ENCODE assay signal across 31 mouse cellular contexts in the genomic region with DNA sequence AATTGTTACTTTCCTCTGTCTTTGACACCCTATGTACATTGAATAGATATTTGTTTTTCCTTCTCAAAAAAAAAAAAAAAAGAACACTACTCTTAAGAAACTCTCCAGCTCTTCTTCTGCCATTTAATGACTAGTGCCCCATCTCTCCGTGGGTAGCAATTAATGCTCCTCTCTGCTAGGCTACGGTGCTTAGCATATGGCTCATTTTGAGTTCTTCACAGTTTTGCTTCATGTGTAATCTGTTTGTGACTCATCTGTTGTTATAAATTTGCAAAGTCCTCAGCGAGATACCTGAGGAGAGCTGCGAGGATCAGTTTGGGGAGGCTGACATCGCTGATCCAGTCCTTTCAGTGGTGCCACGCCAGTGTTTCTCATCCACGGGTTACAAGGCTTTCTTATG.
DNase-seq lines count a peak whose midpoint lies in the region; ATAC-seq and TF ChIP-seq lines count a peak whose summit lies in the region.
"Had no signal": no experiment of that assay in that cellular context is flagged by ENCODE, and none has a peak within 500 bp of the region (broad histone marks: within the 10 kb centered on the region; RNA-seq: fewer than 3 reads in every experiment).

No protein-coding gene starts in this region.

- no peak for TF ChIP-seq POLR2A in brain, embryonic 14.5 days (IDR thresholded peaks at IDR 0.05; ENCODE audit: borderline replicate concordance, extremely low read depth, insufficient read depth, insufficient read length, poor library complexity, severe bottlenecking)

- no peaks in the 10 kb centered on the region for H3K27me3 ChIP-seq in forebrain, embryonic 16.5 days (replicated peaks; ENCODE audit: control insufficient read depth, insufficient read depth, low read length)
- no peaks in the 10 kb centered on the region for H3K27me3 ChIP-seq in forebrain, postnatal 0 days (ENCODE audit: insufficient read depth, low read length)
- H3K27me3 ChIP-seq: CH12.LX; embryonic facial prominence, embryonic 13.5 days; forebrain, embryonic 13.5 days; heart, embryonic 13.5 days; hindbrain, embryonic 12.5 days; hindbrain, embryonic 15.5 days; intestine, embryonic 15.5 days; Patski had no signal

- H3K9me3 ChIP-seq in forebrain, embryonic 16.5 days (ENCODE audit: control insufficient read depth, low read length): no peaks in the 10 kb centered on the region
- H3K9me3 ChIP-seq in forebrain, postnatal 0 days (ENCODE audit: low read length): no peaks in the 10 kb centered on the region
- H3K9me3 ChIP-seq: embryonic facial prominence, embryonic 10.5 days; embryonic facial prominence, embryonic 13.5 days; forebrain, embryonic 13.5 days; heart, embryonic 10.5 days; heart, embryonic 13.5 days; hindbrain, embryonic 12.5 days; hindbrain, embryonic 15.5 days; intestine, embryonic 15.5 days had no signal

- H3K4me2 ChIP-seq in forebrain, embryonic 16.5 days (ENCODE audit: low read length): no peak overlapping the region
- no peak overlapping the region for H3K4me2 ChIP-seq in forebrain, postnatal 0 days (ENCODE audit: low read depth)
- H3K4me2 ChIP-seq: embryonic facial prominence, embryonic 13.5 days; forebrain, embryonic 13.5 days; heart, embryonic 13.5 days; hindbrain, embryonic 12.5 days; hindbrain, embryonic 15.5 days; intestine, embryonic 15.5 days had no signal

- no peak overlapping the region for H3K27ac ChIP-seq in forebrain, embryonic 16.5 days (ENCODE audit: low read length)
- H3K27ac ChIP-seq in forebrain, postnatal 0 days (ENCODE audit: low read depth, low read length): no peak overlapping the region
- H3K27ac ChIP-seq: embryonic facial prominence, embryonic 10.5 days; embryonic facial prominence, embryonic 13.5 days; forebrain, embryonic 13.5 days; heart, adult 2 months; heart, embryonic 10.5 days; heart, embryonic 13.5 days; hindbrain, embryonic 12.5 days; hindbrain, embryonic 15.5 days; intestine, embryonic 15.5 days had no signal

- no peaks in the 10 kb centered on the region for H3K36me3 ChIP-seq in forebrain, embryonic 16.5 days (ENCODE audit: control insufficient read depth, insufficient read depth)
- no peaks in the 10 kb centered on the region for H3K36me3 ChIP-seq in forebrain, postnatal 0 days (ENCODE audit: insufficient read depth)
- H3K36me3 ChIP-seq: embryonic facial prominence, embryonic 10.5 days; embryonic facial prominence, embryonic 13.5 days; G1E; heart, embryonic 10.5 days; heart, embryonic 13.5 days; hindbrain, embryonic 12.5 days; hindbrain, embryonic 15.5 days; intestine, embryonic 15.5 days had no signal

- TF ChIP-seq CTCF in forebrain, postnatal 0 days (IDR thresholded peaks at IDR 0.05; ENCODE audit: low read depth): no peak
- no peak for TF ChIP-seq CTCF in brain, embryonic 14.5 days (IDR thresholded peaks at IDR 0.05; ENCODE audit: borderline replicate concordance, extremely low read depth, insufficient read depth, insufficient read length)

- no peak overlapping the region for H3K4me3 ChIP-seq in forebrain, embryonic 16.5 days (replicated peaks; ENCODE audit: low read length)
- no peak overlapping the region for H3K4me3 ChIP-seq in forebrain, postnatal 0 days (ENCODE audit: low read depth, low read length)
- H3K4me3 ChIP-seq: embryonic facial prominence, embryonic 10.5 days; embryonic facial prominence, embryonic 13.5 days; erythroblast, embryonic 14.5 days; forebrain, embryonic 13.5 days; heart, adult 2 months; heart, embryonic 10.5 days; heart, embryonic 13.5 days; hindbrain, embryonic 12.5 days; hindbrain, embryonic 15.5 days; intestine, embryonic 15.5 days had no signal

- DNase-seq in forebrain, postnatal 0 days: no peak
- peak; percentile 9 for DNase-seq in layer of hippocampus, adult 9-11 months
- DNase-seq in layer of hippocampus, adult 11-12 months (ENCODE audit: low spot score): no peak
- DNase-seq in right cerebral cortex, adult 18-20 months: peak; percentile 2
- DNase-seq in right cerebral cortex, postnatal 10 days (ENCODE audit: low spot score in 2 of 2): no peak
- peak; percentile 57 for DNase-seq in brain, embryonic 14.5 days (ENCODE audit: low read depth)
- DNase-seq in neural tube, embryonic 10.5 days (ENCODE audit: extremely low spot score, low spot score): no peak
- DNase-seq: adrenal gland, postnatal 10 days; adrenal gland, postnatal 36 days; B cell, adult 2 months; cerebellum, adult 11-12 months; cerebellum, adult 8-10 months; cerebellum, postnatal 10 days; cerebellum, postnatal 36 days; embryo, embryonic 11 days; gastrocnemius, postnatal 25 days; heart, adult 2 months; heart, postnatal 14 days had no signal

- 0 out of 2 replicates have a peak, but pooled peaks have one; percentile 7 for ATAC-seq in forebrain, embryonic 16.5 days
- ATAC-seq in forebrain, postnatal 0 days: no peak
- ATAC-seq: forebrain, embryonic 13.5 days; intestine, embryonic 15.5 days; Patski had no signal

- 33% methylated on average over 7 of the region's 7 CpGs for WGBS in forebrain, embryonic 16.5 days
- 35% methylated on average over 7 of the region's 7 CpGs for WGBS in forebrain, postnatal 0 days

- H3K9ac ChIP-seq in forebrain, embryonic 16.5 days (replicated peaks; ENCODE audit: low read depth, low read length): no peak overlapping the region
- no peak overlapping the region for H3K9ac ChIP-seq in forebrain, postnatal 0 days
- H3K9ac ChIP-seq: embryonic facial prominence, embryonic 13.5 days; forebrain, embryonic 13.5 days; heart, embryonic 13.5 days; hindbrain, embryonic 12.5 days; hindbrain, embryonic 15.5 days; intestine, embryonic 15.5 days had no signal

- H3K4me1 ChIP-seq in forebrain, embryonic 16.5 days (replicated peaks; ENCODE audit: control insufficient read depth, insufficient read depth, low read length): peaks cover 10% of the 10 kb centered on the region
- H3K4me1 ChIP-seq in forebrain, postnatal 0 days (ENCODE audit: insufficient read depth): 0 out of 2 replicates have a peak, but pooled peaks cover 2% of the 10 kb centered on the region
- H3K4me1 ChIP-seq: embryonic facial prominence, embryonic 13.5 days had no signal

Comparison
In these comparisons a context has a peak if more than half of its experiments do, and no peak if none do; other contexts are left out.
1. DNase-seq: peak in layer of hippocampus, adult 9-11 months (single experiment), right cerebral cortex, adult 18-20 months (single experiment) and brain, embryonic 14.5 days (single experiment); none in forebrain, postnatal 0 days (single experiment), layer of hippocampus, adult 11-12 months (single experiment), right cerebral cortex, postnatal 10 days (0 of 2) and neural tube, embryonic 10.5 days (single experiment).